Mouse (Mus musculus): ENCODE results near the gene Nckipsd. TPM values are rescaled to one million over a fixed set of nuclear protein-coding genes. Genes with fewer than 3 reads are reported as not detected.
A peak's percentile ranks its signal among the peaks of the same experiment; 100 is the strongest.

The Nckipsd gene
- polyA plus RNA-seq, 1 experiment from 2014 or later = 13.0 TPM

DNA sequence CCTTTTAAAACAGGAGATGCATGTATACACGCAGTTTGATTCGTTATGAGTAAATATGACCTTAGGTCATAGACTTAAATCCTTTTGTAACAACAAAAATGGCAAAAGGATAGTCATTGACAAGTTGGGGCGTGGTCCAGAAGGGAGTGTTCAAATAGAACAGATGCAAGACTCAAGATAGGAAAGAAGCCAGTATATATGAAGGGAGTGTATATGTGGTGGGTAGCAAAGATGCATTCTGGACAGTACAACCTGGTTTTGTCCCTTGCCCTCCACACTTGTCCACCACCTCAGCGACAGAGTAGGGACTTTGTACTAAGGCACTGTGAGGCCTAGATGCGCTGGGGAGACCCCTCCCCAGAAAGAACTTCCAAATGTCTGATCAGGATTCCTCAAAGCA, 494 bp upstream of the Nckipsd start:
- H3K9me3 ChIP-seq (ENCODE audit: control insufficient read depth, low read length) = no peaks in the 10 kb centered on the region
- H3K27ac ChIP-seq (ENCODE audit: low read depth, low read length) = no peak overlapping the region
- peaks cover 9% of the 10 kb centered on the region for H3K36me3 ChIP-seq (ENCODE audit: control insufficient read depth, insufficient read depth, low read length)
- WGBS = 72% methylated on average over 5 of the region's 5 CpGs
- no peak overlapping the region for H3K9ac ChIP-seq (ENCODE audit: low read depth, low read length)
- H3K4me3 ChIP-seq (ENCODE audit: low read depth, low read length) = no peak overlapping the region
- ATAC-seq (ENCODE audit: low FRiP score) (peak; percentile 59; the same call in 1 of the 2 replicates), DNase-seq (ENCODE audit: low spot score) (no peak)
- no peaks in the 10 kb centered on the region for H3K27me3 ChIP-seq (ENCODE audit: control insufficient read depth, insufficient read depth, low read length)
- H3K4me1 ChIP-seq (replicated peaks; ENCODE audit: control insufficient read depth, insufficient read depth, low read length) = peaks cover 2% of the 10 kb centered on the region
- H3K4me2 ChIP-seq (replicated peaks; ENCODE audit: low read depth, low read length) = no peak overlapping the region

GRCm38 (mm10) chr9:108809188-108809587, 1.0 kb downstream of the Nckipsd start:
- H3K4me2 ChIP-seq (replicated peaks; ENCODE audit: low read depth, low read length) = peak overlapping the region; percentile 96; the same call in 1 of the 2 replicates
- peaks cover 8% of the 10 kb centered on the region for H3K36me3 ChIP-seq (ENCODE audit: control insufficient read depth, insufficient read depth, low read length)
- no peaks in the 10 kb centered on the region for H3K9me3 ChIP-seq (ENCODE audit: control insufficient read depth, low read length)
- H3K27ac ChIP-seq (ENCODE audit: low read depth, low read length) = no peak overlapping the region
- DNase-seq (ENCODE audit: low spot score) = no peak
- ATAC-seq (ENCODE audit: low FRiP score) = no peak
- no peak overlapping the region for H3K4me3 ChIP-seq (ENCODE audit: low read depth, low read length)
- no peaks in the 10 kb centered on the region for H3K27me3 ChIP-seq (ENCODE audit: control insufficient read depth, insufficient read depth, low read length)
- 62% methylated on average over 5 of the region's 5 CpGs for WGBS
- peaks cover 2% of the 10 kb centered on the region for H3K4me1 ChIP-seq (replicated peaks; ENCODE audit: control insufficient read depth, insufficient read depth, low read length)
- H3K9ac ChIP-seq (ENCODE audit: low read depth, low read length) = no peak overlapping the region

DNA sequence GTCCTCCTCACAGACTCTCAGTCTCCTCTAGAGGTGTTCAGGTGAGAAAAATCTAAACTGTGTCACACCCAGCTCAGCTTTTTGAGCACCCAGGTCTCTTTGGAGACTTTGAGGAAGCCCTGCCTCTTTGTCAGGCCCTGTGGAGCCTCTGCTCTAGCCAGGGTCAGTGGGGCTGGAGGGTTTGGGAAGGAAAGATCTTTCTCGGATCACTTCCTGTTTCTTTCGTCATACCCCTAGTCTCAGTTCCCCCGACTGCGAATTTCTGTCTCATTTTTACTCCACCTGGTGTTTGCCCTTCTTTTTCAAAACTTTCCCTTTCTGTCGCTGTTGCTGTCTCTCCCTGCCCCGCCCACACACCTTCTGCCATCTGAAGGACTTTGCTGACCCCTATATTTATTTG, 1.6 kb downstream of the Nckipsd start:
- ATAC-seq (ENCODE audit: low FRiP score) (no peak), DNase-seq (ENCODE audit: low spot score) (no peak)
- Histone ChIP-seq H3K9me3 (ENCODE audit: control insufficient read depth, low read length) (no peaks in the 10 kb centered on the region), H3K4me3 (ENCODE audit: low read depth, low read length) (no peak overlapping the region), H3K27me3 (ENCODE audit: control insufficient read depth, insufficient read depth, low read length) (no peaks in the 10 kb centered on the region), H3K4me1 (replicated peaks; ENCODE audit: control insufficient read depth, insufficient read depth, low read length) (peaks cover 2% of the 10 kb centered on the region), H3K36me3 (ENCODE audit: control insufficient read depth, insufficient read depth, low read length) (peaks cover 4% of the 10 kb centered on the region), H3K9ac (ENCODE audit: low read depth, low read length) (no peak overlapping the region), H3K27ac (ENCODE audit: low read depth, low read length) (no peak overlapping the region), H3K4me2 (replicated peaks; ENCODE audit: low read depth, low read length) (no peak overlapping the region; the same call in 1 of the 2 replicates)
- 87% methylated on average over 6 of the region's 6 CpGs for WGBS

GRCm38 (mm10) chr9:108810516-108810915, 2.3 kb downstream of the Nckipsd start:
- peaks cover 4% of the 10 kb centered on the region for H3K36me3 ChIP-seq (ENCODE audit: control insufficient read depth, insufficient read depth, low read length)
- 85% methylated on average over 5 of the region's 5 CpGs for WGBS

GRCm38 (mm10) chr9:108815557-108815956, 7.4 kb downstream of the Nckipsd start:
- H3K27me3 ChIP-seq (ENCODE audit: control insufficient read depth, insufficient read depth, low read length) = 0 out of 2 replicates have a peak, but pooled peaks cover 2% of the 10 kb centered on the region
- no peak for DNase-seq (ENCODE audit: low spot score)
- no peak overlapping the region for H3K27ac ChIP-seq (ENCODE audit: low read depth, low read length)
- H3K36me3 ChIP-seq (ENCODE audit: control insufficient read depth, insufficient read depth, low read length) = no peaks in the 10 kb centered on the region; the same call in 1 of the 2 replicates
- H3K9ac ChIP-seq (ENCODE audit: low read depth, low read length) = no peak overlapping the region
- no peak overlapping the region for H3K4me3 ChIP-seq (ENCODE audit: low read depth, low read length)
- no peak overlapping the region for H3K4me2 ChIP-seq (replicated peaks; ENCODE audit: low read depth, low read length)
- WGBS = 86% methylated on average over 7 of the region's 7 CpGs
- no peak for ATAC-seq (ENCODE audit: low FRiP score)
- H3K9me3 ChIP-seq (ENCODE audit: control insufficient read depth, low read length) = no peaks in the 10 kb centered on the region
- no peaks in the 10 kb centered on the region for H3K4me1 ChIP-seq (replicated peaks; ENCODE audit: control insufficient read depth, insufficient read depth, low read length)

More at GRCm38 (mm10) chr9:108810516-108810915, 2.3 kb downstream of the Nckipsd start:
- peaks cover 2% of the 10 kb centered on the region for H3K4me1 ChIP-seq (replicated peaks; ENCODE audit: control insufficient read depth, insufficient read depth, low read length)
- no peak overlapping the region for H3K27ac ChIP-seq (ENCODE audit: low read depth, low read length)
- DNase-seq (ENCODE audit: low spot score) (no peak), ATAC-seq (ENCODE audit: low FRiP score) (no peak)
- H3K4me2 ChIP-seq (replicated peaks; ENCODE audit: low read depth, low read length) = no peak overlapping the region
- H3K27me3 ChIP-seq (ENCODE audit: control insufficient read depth, insufficient read depth, low read length) = no peaks in the 10 kb centered on the region
- H3K9me3 ChIP-seq (ENCODE audit: control insufficient read depth, low read length) = no peaks in the 10 kb centered on the region
- no peak overlapping the region for H3K4me3 ChIP-seq (ENCODE audit: low read depth, low read length)
- H3K9ac ChIP-seq (ENCODE audit: low read depth, low read length) = no peak overlapping the region

- ATAC-seq (ENCODE audit: low FRiP score) = no peak
- H3K9ac ChIP-seq (ENCODE audit: low read depth, low read length) = no peak overlapping the region
- H3K4me3 ChIP-seq (ENCODE audit: low read depth, low read length) = no peak overlapping the region
- 0 out of 2 replicates have a peak, but pooled peaks cover 2% of the 10 kb centered on the region for H3K27me3 ChIP-seq (ENCODE audit: control insufficient read depth, insufficient read depth, low read length)
- H3K4me1 ChIP-seq (replicated peaks; ENCODE audit: control insufficient read depth, insufficient read depth, low read length) = no peaks in the 10 kb centered on the region
- H3K4me2 ChIP-seq (replicated peaks; ENCODE audit: low read depth, low read length) = no peak overlapping the region
- 63% methylated on average over 3 of the region's 3 CpGs for WGBS
- peak; percentile 72 for DNase-seq (ENCODE audit: low spot score)
- no peaks in the 10 kb centered on the region for H3K9me3 ChIP-seq (ENCODE audit: control insufficient read depth, low read length)
- H3K27ac ChIP-seq (ENCODE audit: low read depth, low read length) = no peak overlapping the region
- no peaks in the 10 kb centered on the region; the same call in 1 of the 2 replicates for H3K36me3 ChIP-seq (ENCODE audit: control insufficient read depth, insufficient read depth, low read length)
Measured at GRCm38 (mm10) chr9:108819495-108819894, 11.3 kb downstream of the Nckipsd start.

DNA sequence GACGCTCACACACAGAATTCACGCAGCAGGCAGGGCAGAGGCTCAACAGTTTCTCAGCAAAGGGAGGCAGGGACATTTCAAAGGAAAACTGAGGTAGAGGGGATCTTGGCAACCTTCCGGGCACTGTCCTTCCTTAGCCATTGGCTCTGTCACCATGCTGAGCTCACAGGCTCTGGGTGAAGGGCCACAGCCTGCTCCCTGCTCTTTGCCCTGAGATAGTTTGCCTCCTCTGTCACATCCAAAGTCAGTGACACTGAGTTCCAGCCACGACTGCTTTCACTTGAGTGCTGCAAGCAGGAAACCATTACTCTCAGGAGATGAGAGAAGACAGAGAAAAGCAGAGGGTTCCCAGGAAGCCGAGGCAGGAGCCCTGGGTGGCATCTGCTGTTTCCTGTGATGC, 11.9 kb downstream of the Nckipsd start:
- 68% methylated on average over 5 of the region's 5 CpGs for WGBS
- Histone ChIP-seq H3K27ac (ENCODE audit: low read depth, low read length) (no peak overlapping the region), H3K4me2 (replicated peaks; ENCODE audit: low read depth, low read length) (no peak overlapping the region), H3K9ac (ENCODE audit: low read depth, low read length) (no peak overlapping the region), H3K27me3 (ENCODE audit: control insufficient read depth, insufficient read depth, low read length) (peaks cover 6% of the 10 kb centered on the region; the same call in 1 of the 2 replicates), H3K36me3 (ENCODE audit: control insufficient read depth, insufficient read depth, low read length) (no peaks in the 10 kb centered on the region), H3K9me3 (ENCODE audit: control insufficient read depth, low read length) (no peaks in the 10 kb centered on the region), H3K4me3 (ENCODE audit: low read depth, low read length) (no peak overlapping the region), H3K4me1 (replicated peaks; ENCODE audit: control insufficient read depth, insufficient read depth, low read length) (no peaks in the 10 kb centered on the region)
- no peak for DNase-seq (ENCODE audit: low spot score)
- no peak for ATAC-seq (ENCODE audit: low FRiP score)

GRCm38 (mm10) chr9:108824144-108824685, 16.0 kb downstream of the Nckipsd start:
- peak overlapping the region; percentile 32 for H3K9ac ChIP-seq (ENCODE audit: low read depth, low read length)
- H3K9me3 ChIP-seq (ENCODE audit: control insufficient read depth, low read length) = no peaks in the 10 kb centered on the region
- peak overlapping the region; percentile 66 for H3K4me2 ChIP-seq (replicated peaks; ENCODE audit: low read depth, low read length)
- ATAC-seq (ENCODE audit: low FRiP score) (no peak), DNase-seq (ENCODE audit: low spot score) (peak; percentile 55)
- peaks cover 21% of the 10 kb centered on the region for H3K27me3 ChIP-seq (ENCODE audit: control insufficient read depth, insufficient read depth, low read length)
- peaks cover 11% of the 10 kb centered on the region for H3K4me1 ChIP-seq (replicated peaks; ENCODE audit: control insufficient read depth, insufficient read depth, low read length)
- 3% methylated on average over 25 of the region's 25 CpGs for WGBS
- H3K36me3 ChIP-seq (ENCODE audit: control insufficient read depth, insufficient read depth, low read length) = no peaks in the 10 kb centered on the region
- H3K27ac ChIP-seq (ENCODE audit: low read depth, low read length) = 0 out of 2 replicates have a peak overlapping the region, but pooled peaks have one; percentile 2
- peak overlapping the region; percentile 56 for H3K4me3 ChIP-seq (ENCODE audit: low read depth, low read length)

GRCm38 (mm10) chr9:108824755-108825413, 16.7 kb downstream of the Nckipsd start:
- Histone ChIP-seq H3K27ac (ENCODE audit: low read depth, low read length) (peak overlapping the region; percentile 54; the same call in 1 of the 2 replicates), H3K27me3 (ENCODE audit: control insufficient read depth, insufficient read depth, low read length) (peaks cover 21% of the 10 kb centered on the region), H3K36me3 (ENCODE audit: control insufficient read depth, insufficient read depth, low read length) (no peaks in the 10 kb centered on the region), H3K4me2 (replicated peaks; ENCODE audit: low read depth, low read length) (peak overlapping the region; percentile 66), H3K4me1 (replicated peaks; ENCODE audit: control insufficient read depth, insufficient read depth, low read length) (peaks cover 11% of the 10 kb centered on the region), H3K9ac (ENCODE audit: low read depth, low read length) (peak overlapping the region; percentile 32), H3K4me3 (ENCODE audit: low read depth, low read length) (peak overlapping the region; percentile 56), H3K9me3 (ENCODE audit: control insufficient read depth, low read length) (no peaks in the 10 kb centered on the region)
- DNase-seq (ENCODE audit: low spot score) = peak; percentile 87
- ATAC-seq (ENCODE audit: low FRiP score) = peak; percentile 88
- 1% methylated on average over 31 of the region's 31 CpGs for WGBS
